Mouse (Mus musculus) heart, adult 2 months (tissue): ENCODE results near the gene Snapin. TPM values are rescaled to one million over a fixed set of nuclear protein-coding genes. Genes with fewer than 3 reads are reported as not detected.

Experiments
- DNase-seq, 2 experiments: peaks; one replicate each; pipeline ENCODE4 v3.0.0; 2021
- H3K27ac ChIP-seq: fragments of 200-600 bp; 2 replicates; pipeline ENCODE4 v1.8.1; 2022
- H3K27me3 ChIP-seq: fragments of 200-500 bp; 2 replicates; pipeline ENCODE4 v1.6.1; 2012; ENCODE audit warnings: mild to moderate bottlenecking, low read length, inconsistent platforms, mixed read lengths; ENCODE audit not compliant: control insufficient read depth, insufficient read depth
- H3K36me3 ChIP-seq: fragments of 200-500 bp; 2 replicates; pipeline ENCODE4 v1.6.1; 2012; ENCODE audit warnings: low read length, inconsistent platforms; ENCODE audit not compliant: control insufficient read depth, insufficient read depth
- H3K4me1 ChIP-seq: fragments of 200-500 bp; 2 replicates; pipeline ENCODE4 v1.6.1; 2011; ENCODE audit warnings: low read length; ENCODE audit not compliant: control insufficient read depth, insufficient read depth
- H3K4me3 ChIP-seq: fragments of 200-600 bp; 2 replicates; pipeline ENCODE4 v1.8.1; 2022
- H3K79me2 ChIP-seq: fragments of 200-500 bp; replicated peaks from 2 replicates; pipeline ENCODE4 v1.6.1; 2012; ENCODE audit warnings: mild to moderate bottlenecking, inconsistent platforms, low read length, moderate library complexity, mixed read lengths; ENCODE audit not compliant: control insufficient read depth, insufficient read depth
- H3K9ac ChIP-seq: fragments of 200-500 bp; 2 replicates; pipeline ENCODE4 v1.6.1; 2012; ENCODE audit warnings: low read depth, mild to moderate bottlenecking, control low read depth, inconsistent platforms, low read length, mixed read lengths
- CTCF ChIP-seq: fragments of 200-600 bp; IDR thresholded peaks from 2 replicates; pipeline ENCODE4 v1.8.1; 2022; ENCODE audit warnings: antibody characterized with exemption, mild to moderate bottlenecking, moderate library complexity
- EP300 ChIP-seq: fragments of 200-500 bp; IDR thresholded peaks from 2 replicates; pipeline ENCODE4 v1.6.1; 2011; ENCODE audit warnings: low read depth, low read length, control low read depth; ENCODE audit not compliant: insufficient read depth
- POLR2A ChIP-seq: fragments of 200-500 bp; IDR thresholded peaks from 2 replicates; pipeline ENCODE4 v1.6.1; 2011; ENCODE audit warnings: mild to moderate bottlenecking, low read depth, low read length, control low read depth; ENCODE audit not compliant: insufficient read depth
- WGBS: fragments of 180-500 bp; shearing (Covaris S2); methylation state at CpG from one replicate; pipeline ENCODE4 v1.1.7; 2018; 5-methylcytosine and 5-hydroxymethylcytosine counted together
- intact Hi-C: fragments of 180-260 bp; cut with DNase I; formaldehyde crosslinking; loops from one replicate; pipeline ENCODE4 v1.15.1; 2025
- polyA plus RNA-seq: library from polyadenylated mRNA; depleted of rRNA; stranded (reverse); fragments of >200 nt; gene quantifications from 2 replicates; pipeline ENCODE4 v1.2.3, GENCODE M21; 2012
- total RNA-seq, 2 experiments: library from RNA; stranded (reverse); gene quantifications; 2 replicates each; pipeline ENCODE4 v1.2.3; 2021

Snapin gene
- total and polyA plus RNA-seq, 3 experiments, result 50.7 to 71.3 (median 60.0) TPM

GRCm38 (mm10) chr3:90515242-90515641, 24.4 kb upstream of the Snapin start:
- no peak for TF ChIP-seq CTCF
- no peak for TF ChIP-seq POLR2A
- TF ChIP-seq EP300, result no peak
- peaks cover 14% of the 10 kb centered on the region for H3K4me1 ChIP-seq
- H3K4me3 ChIP-seq, result peak overlapping the region; percentile 70
- H3K79me2 ChIP-seq, result no peaks in the 10 kb centered on the region; the same call in 1 of the 2 replicates
- H3K9ac ChIP-seq, result peak overlapping the region; percentile 68
- peak; percentile 65 to 66 for DNase-seq
- intact Hi-C loops, result no loop called here
- H3K27ac ChIP-seq, result peak overlapping the region; percentile 95
- peaks cover 9% of the 10 kb centered on the region; the same call in 1 of the 2 replicates for H3K36me3 ChIP-seq
- H3K27me3 ChIP-seq, result no peaks in the 10 kb centered on the region
- 8% methylated on average over 1 of the region's 1 CpGs for WGBS

GRCm38 (mm10) chr3:90514691-90515090, 23.9 kb upstream of the Snapin start:
- H3K4me1 ChIP-seq, result peaks cover 14% of the 10 kb centered on the region
- H3K27ac ChIP-seq, result peak overlapping the region; percentile 95
- H3K36me3 ChIP-seq, result peaks cover 9% of the 10 kb centered on the region; the same call in 1 of the 2 replicates
- H3K79me2 ChIP-seq, result no peaks in the 10 kb centered on the region; the same call in 1 of the 2 replicates
- H3K27me3 ChIP-seq, result no peaks in the 10 kb centered on the region
- peak overlapping the region; percentile 70 for H3K4me3 ChIP-seq
- H3K9ac ChIP-seq, result peak overlapping the region; percentile 68
- intact Hi-C loops, result no loop called here
- TF ChIP-seq EP300, result peak; percentile 37; the same call in 1 of the 2 replicates
- peak; percentile 92 for TF ChIP-seq POLR2A
- TF ChIP-seq CTCF, result no peak
- 2% methylated on average over 10 of the region's 10 CpGs for WGBS
- DNase-seq, result peak; percentile 85 to 87

GRCm38 (mm10) chr3:90513796-90514590, 23.2 kb upstream of the Snapin start, which contains the start of the genes S100a1 and S100a13:
S100a1 (minus strand) TSS chr3:90514392.
S100a13 (plus strand) TSS chr3:90514435.
- H3K4me3 ChIP-seq, result peak within 1 kb of the TSS; percentile 70
- peaks cover 14% of the 10 kb centered on the region for H3K4me1 ChIP-seq
- TF ChIP-seq CTCF (peak; percentile 52), POLR2A (peak; percentile 96), EP300 (peak; percentile 92)
- WGBS, result 4% methylated on average over 25 of the region's 25 CpGs
- peak; percentile 84 to 89 for DNase-seq
- no peaks in the 10 kb centered on the region for H3K27me3 ChIP-seq
- intact Hi-C loops, result no loop called here
- H3K27ac ChIP-seq, result peak within 1 kb of the TSS; percentile 95
- H3K36me3 ChIP-seq, result peaks cover 9% of the 10 kb centered on the region; the same call in 1 of the 2 replicates
- no peaks in the 10 kb centered on the region; the same call in 1 of the 2 replicates for H3K79me2 ChIP-seq
- H3K9ac ChIP-seq, result peak within 1 kb of the TSS; percentile 77

- no peak for TF ChIP-seq CTCF
- 0 out of 2 replicates have a peak, but pooled peaks have one; percentile 19 for TF ChIP-seq EP300
- Histone ChIP-seq H3K4me1 (peaks cover 14% of the 10 kb centered on the region), H3K79me2 (peaks cover 1% of the 10 kb centered on the region; the same call in 1 of the 2 replicates), H3K27ac (peak overlapping the region; percentile 95), H3K9ac (peak overlapping the region; percentile 77), H3K4me3 (peak overlapping the region; percentile 70), H3K36me3 (peaks cover 11% of the 10 kb centered on the region), H3K27me3 (no peaks in the 10 kb centered on the region)
- DNase-seq, result no peak
- 60% methylated on average over 9 of the region's 9 CpGs for WGBS
- intact Hi-C loops, result no loop called here
These were observed 22.3 kb upstream of the Snapin start for GRCm38 (mm10) chr3:90512948-90513642.

GRCm38 (mm10) chr3:90512276-90512675, 21.4 kb upstream of the Snapin start:
- H3K9ac ChIP-seq, result no peak overlapping the region
- peak overlapping the region; percentile 52 for H3K27ac ChIP-seq
- TF ChIP-seq POLR2A (no peak), CTCF (no peak), EP300 (no peak)
- 71% methylated on average over 5 of the region's 5 CpGs for WGBS
- no peaks in the 10 kb centered on the region for H3K27me3 ChIP-seq
- H3K4me1 ChIP-seq, result peaks cover 10% of the 10 kb centered on the region
- H3K79me2 ChIP-seq, result peaks cover 2% of the 10 kb centered on the region; the same call in 1 of the 2 replicates
- no peak for DNase-seq
- H3K36me3 ChIP-seq, result peaks cover 15% of the 10 kb centered on the region
- peak overlapping the region; percentile 7; the same call in 1 of the 2 replicates for H3K4me3 ChIP-seq
- intact Hi-C loops, result no loop called here
